Mouse (Mus musculus) bone marrow macrophage, adult 2 months (primary cell): ENCODE results near the gene Lrig3. TPM values are rescaled to one million over a fixed set of nuclear protein-coding genes. Genes with fewer than 3 reads are reported as not detected.

Source experiments
- H3K27ac ChIP-seq: 2 replicates; pipeline ENCODE4 v1.5.1; 2012; ENCODE audit warnings: low read depth, low read length; ENCODE audit not compliant: insufficient read depth
- H3K4me1 ChIP-seq: 2 replicates; pipeline ENCODE4 v1.6.1; 2012; ENCODE audit warnings: low read length; ENCODE audit not compliant: control insufficient read depth, insufficient read depth
- H3K4me3 ChIP-seq: 2 replicates; pipeline ENCODE4 v1.5.1; 2012; ENCODE audit warnings: mild to moderate bottlenecking, low read length, moderate library complexity; ENCODE audit not compliant: insufficient read depth
- CTCF ChIP-seq: IDR thresholded peaks from 2 replicates; pipeline ENCODE4 v1.5.1; 2012; ENCODE audit warnings: low read depth, mild to moderate bottlenecking, low read length, moderate library complexity
- POLR2A ChIP-seq: IDR thresholded peaks from 2 replicates; pipeline ENCODE4 v1.6.1; 2012; ENCODE audit warnings: mild to moderate bottlenecking, low read depth, low read length, borderline replicate concordance
- polyA plus RNA-seq: library from polyadenylated mRNA; stranded (reverse); fragments of >200 nt; gene quantifications from 2 replicates; pipeline ENCODE4 v1.2.4, GENCODE M21; 2012; ENCODE audit not compliant: missing spikeins, insufficient read depth, insufficient read length

Gene Lrig3
- polyA plus RNA-seq, 1 experiment = 0.46 TPM

- Histone ChIP-seq H3K27ac (no peak overlapping the region), H3K4me3 (no peak overlapping the region), H3K4me1 (no peaks in the 10 kb centered on the region)
- no peak for TF ChIP-seq CTCF
- TF ChIP-seq POLR2A = no peak
Measured at GRCm38 (mm10) chr10:126029441-126030114, 63.6 kb downstream of the Lrig3 start.

- Histone ChIP-seq H3K4me1 (no peaks in the 10 kb centered on the region), H3K27ac (no peak overlapping the region), H3K4me3 (no peak overlapping the region)
- no peak for TF ChIP-seq POLR2A
- no peak for TF ChIP-seq CTCF
Measured at GRCm38 (mm10) chr10:126056881-126057280, 90.9 kb downstream of the Lrig3 start.

GRCm38 (mm10) chr10:126062812-126063211, 96.8 kb downstream of the Lrig3 start:
- H3K27ac ChIP-seq = no peak overlapping the region
- TF ChIP-seq CTCF = no peak
- H3K4me1 ChIP-seq = no peaks in the 10 kb centered on the region
- no peak overlapping the region for H3K4me3 ChIP-seq
